Mouse (Mus musculus): ENCODE data around the gene Auts2. TPM values are rescaled to one million over a fixed set of nuclear protein-coding genes. Genes with fewer than 3 reads are reported as not detected.

Gene Auts2
- total RNA-seq, 2 experiments from 2014 or later, result 117 to 146 TPM

GRCm38 (mm10) chr5:132438414-132438813 is 104.7 kb downstream of the Auts2 start:
- intact Hi-C loops (cut with DNase I), result no loop called here

GRCm38 (mm10) chr5:132437994-132438393 is 105.2 kb downstream of the Auts2 start:
- peak in 1 of 2 experiments; percentile 16 for DNase-seq (ENCODE audit: extremely low spot score in 1 of 2, low spot score in 2 of 2)
- Histone ChIP-seq H3K27ac (no peak overlapping the region), H3K4me3 (no peak overlapping the region)
- no peak for TF ChIP-seq CTCF (IDR thresholded peaks at IDR 0.05)
- intact Hi-C loops (cut with DNase I), result no loop called here

More at GRCm38 (mm10) chr5:132438414-132438813, 104.7 kb downstream of the Auts2 start:
- no peak for DNase-seq (ENCODE audit: extremely low spot score in 1 of 2, low spot score in 2 of 2)
- Histone ChIP-seq H3K27ac (no peak overlapping the region), H3K4me3 (no peak overlapping the region)
- TF ChIP-seq CTCF (IDR thresholded peaks at IDR 0.05), result no peak; the same call in none of the 2 replicates

GRCm38 (mm10) chr5:132437478-132437877 is 105.7 kb downstream of the Auts2 start:
- TF ChIP-seq CTCF (IDR thresholded peaks at IDR 0.05), result no peak
- intact Hi-C loops (cut with DNase I), result no loop called here
- Histone ChIP-seq H3K4me3 (no peak overlapping the region), H3K27ac (no peak overlapping the region)
- DNase-seq (ENCODE audit: extremely low spot score in 1 of 2, low spot score in 2 of 2), result no peak

DNA sequence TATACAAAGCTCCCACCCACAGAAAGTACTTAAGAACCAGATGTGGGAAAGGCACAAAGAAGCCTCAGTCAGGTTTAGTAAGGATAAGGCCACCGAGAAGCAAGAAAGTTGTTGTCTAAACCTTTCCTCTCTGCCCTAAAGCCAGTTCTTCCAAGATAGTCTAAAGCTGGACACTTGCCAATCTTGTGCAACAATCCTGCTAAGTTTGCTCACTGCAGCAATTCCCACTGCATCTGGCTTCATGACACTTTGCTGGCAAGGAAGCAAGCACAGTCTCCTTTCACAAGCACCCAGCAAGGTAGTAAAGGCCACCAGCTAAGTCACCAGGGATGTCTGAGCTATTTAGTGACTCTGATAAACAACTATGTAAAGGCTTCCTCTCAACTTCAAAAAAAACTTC is 106.2 kb downstream of the Auts2 start:
- Histone ChIP-seq H3K27ac (no peak overlapping the region), H3K4me3 (no peak overlapping the region)
- no peak for TF ChIP-seq CTCF (IDR thresholded peaks at IDR 0.05)
- no peak for DNase-seq (ENCODE audit: extremely low spot score in 1 of 2, low spot score in 2 of 2)
- intact Hi-C loops (cut with DNase I), result no loop called here

- intact Hi-C loops (cut with DNase I), result no loop called here
- no peak for TF ChIP-seq CTCF (IDR thresholded peaks at IDR 0.05)
- Histone ChIP-seq H3K27ac (no peak overlapping the region), H3K4me3 (no peak overlapping the region)
- no peak for DNase-seq (ENCODE audit: extremely low spot score in 1 of 2, low spot score in 2 of 2)
These were observed 106.7 kb downstream of the Auts2 start for GRCm38 (mm10) chr5:132436473-132436872.

DNA sequence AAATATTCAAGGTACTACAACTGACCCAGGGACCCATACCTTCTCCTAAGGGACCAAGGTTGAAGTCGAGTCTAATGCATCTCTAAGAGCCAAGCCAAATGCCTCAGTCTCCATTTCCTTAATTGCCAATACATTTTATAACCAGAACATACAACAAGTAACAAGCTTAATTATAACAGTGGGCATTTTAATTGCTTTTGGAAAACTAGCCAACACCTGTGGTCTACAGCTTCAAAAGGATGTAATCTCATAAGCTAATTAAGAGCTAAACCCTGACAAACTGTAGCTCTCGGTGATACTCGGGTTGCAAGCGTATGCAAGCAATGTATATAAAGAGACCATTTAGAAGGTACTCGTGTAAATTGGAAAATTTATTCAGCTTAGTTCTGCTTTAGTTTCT is 107.7 kb downstream of the Auts2 start:
- intact Hi-C loops (cut with DNase I), result no loop called here

DNA sequence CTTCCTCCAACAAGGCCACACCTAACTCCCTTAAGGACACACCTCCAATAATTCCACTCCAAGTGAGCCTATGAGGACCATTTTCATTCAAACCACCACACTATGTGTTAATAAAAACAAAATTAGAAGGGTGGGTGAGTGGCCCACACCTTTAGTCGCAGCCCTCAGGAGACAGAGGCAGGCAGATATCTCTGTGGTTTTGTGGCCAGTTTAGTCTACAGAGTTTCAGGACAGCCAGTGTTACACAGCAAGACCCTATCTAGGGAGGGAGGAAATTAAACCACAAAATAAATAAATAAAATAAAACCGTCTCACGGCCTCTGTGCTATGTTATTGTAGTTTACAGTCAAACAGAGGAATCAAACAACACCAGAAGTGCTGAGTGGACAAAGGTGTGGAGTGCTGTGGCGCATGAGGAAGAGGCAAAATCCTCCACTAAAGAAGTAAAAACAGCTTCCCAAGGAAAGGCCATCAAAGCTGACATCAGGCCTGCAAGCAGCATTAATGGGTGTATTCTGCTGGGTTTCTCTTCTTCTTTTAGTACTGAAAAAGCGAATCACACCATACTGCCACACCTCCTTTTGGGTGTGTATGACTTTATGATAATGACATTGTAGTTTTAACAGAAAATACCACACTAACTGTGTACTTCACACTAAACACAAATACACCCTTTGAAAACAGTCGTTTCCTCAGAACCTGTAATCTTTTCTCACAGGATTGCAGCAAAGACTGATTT is 109.6 kb downstream of the Auts2 start:
- no peak for TF ChIP-seq CTCF (IDR thresholded peaks at IDR 0.05)
- Histone ChIP-seq H3K4me3 (no peak overlapping the region), H3K27ac (no peak overlapping the region)
- intact Hi-C loops (cut with DNase I), result no loop called here
- DNase-seq (ENCODE audit: extremely low spot score in 1 of 2, low spot score in 2 of 2), result no peak

More for the DNA sequence above, 107.7 kb downstream of the Auts2 start:
- no peak overlapping the region for H3K4me3 ChIP-seq
- DNase-seq (ENCODE audit: extremely low spot score in 1 of 2, low spot score in 2 of 2), result no peak
- no peak overlapping the region for H3K27ac ChIP-seq
- TF ChIP-seq CTCF (IDR thresholded peaks at IDR 0.05), result no peak

DNA sequence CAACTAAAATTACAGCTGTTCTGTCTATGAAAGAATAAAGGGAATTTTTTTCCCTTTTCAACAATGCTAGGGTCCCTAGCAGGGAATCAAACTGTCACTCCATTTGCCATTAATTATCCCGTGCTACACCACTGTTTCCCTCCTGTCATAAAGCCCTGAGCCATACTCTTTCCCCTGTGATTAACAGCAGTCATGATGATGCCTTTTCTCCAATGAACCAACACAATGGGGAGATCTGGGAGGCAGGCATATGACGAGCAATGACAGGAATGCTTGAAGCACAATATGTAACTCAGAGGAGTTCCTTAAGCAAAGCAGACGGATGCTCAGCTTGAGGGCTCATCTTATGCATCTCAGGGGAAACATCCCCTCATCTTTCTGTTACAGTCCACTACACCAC is 113.8 kb downstream of the Auts2 start:
- intact Hi-C loops (cut with DNase I), result no loop called here
- no peak for DNase-seq (ENCODE audit: extremely low spot score in 1 of 2, low spot score in 2 of 2)
- TF ChIP-seq CTCF (IDR thresholded peaks at IDR 0.05), result no peak
- H3K27ac ChIP-seq, result no peak overlapping the region
- no peak overlapping the region for H3K4me3 ChIP-seq

- intact Hi-C loops (cut with DNase I), result no loop called here
- no peak for TF ChIP-seq CTCF (IDR thresholded peaks at IDR 0.05)
- Histone ChIP-seq H3K27ac (no peak overlapping the region), H3K4me3 (no peak overlapping the region)
- DNase-seq (ENCODE audit: extremely low spot score in 1 of 2, low spot score in 2 of 2), result no peak
These were observed 116.8 kb downstream of the Auts2 start for GRCm38 (mm10) chr5:132426342-132426741.

DNA sequence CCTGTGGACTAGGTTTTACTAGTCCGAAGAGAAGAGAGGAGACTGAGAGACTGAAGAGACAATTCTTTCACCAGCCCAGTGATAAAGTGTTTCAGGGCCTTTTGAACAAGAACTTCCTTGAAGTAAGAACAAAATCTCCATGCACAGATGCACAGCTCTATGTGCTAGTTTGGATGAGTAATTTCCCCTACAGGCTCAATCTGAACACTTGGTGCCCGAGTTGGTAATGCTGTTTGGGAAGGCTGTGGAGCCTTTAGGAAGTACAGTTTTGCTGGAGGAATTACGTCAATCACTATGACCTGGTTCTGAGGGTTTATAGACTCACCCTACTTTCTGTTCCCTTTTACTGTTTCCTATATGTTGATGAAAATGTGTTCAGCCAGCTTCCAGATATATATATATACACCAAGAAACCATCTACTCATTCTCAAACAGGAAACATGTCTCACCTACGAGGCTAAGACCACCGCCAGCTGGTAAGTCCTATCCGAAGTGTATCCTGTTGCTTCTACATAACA is 117.3 kb downstream of the Auts2 start:
- DNase-seq (ENCODE audit: extremely low spot score in 1 of 2, low spot score in 2 of 2), result no peak
- Histone ChIP-seq H3K4me3 (no peak overlapping the region), H3K27ac (no peak overlapping the region)
- intact Hi-C loops (cut with DNase I), result no loop called here
- TF ChIP-seq CTCF (IDR thresholded peaks at IDR 0.05), result no peak; the same call in none of the 2 replicates

DNA sequence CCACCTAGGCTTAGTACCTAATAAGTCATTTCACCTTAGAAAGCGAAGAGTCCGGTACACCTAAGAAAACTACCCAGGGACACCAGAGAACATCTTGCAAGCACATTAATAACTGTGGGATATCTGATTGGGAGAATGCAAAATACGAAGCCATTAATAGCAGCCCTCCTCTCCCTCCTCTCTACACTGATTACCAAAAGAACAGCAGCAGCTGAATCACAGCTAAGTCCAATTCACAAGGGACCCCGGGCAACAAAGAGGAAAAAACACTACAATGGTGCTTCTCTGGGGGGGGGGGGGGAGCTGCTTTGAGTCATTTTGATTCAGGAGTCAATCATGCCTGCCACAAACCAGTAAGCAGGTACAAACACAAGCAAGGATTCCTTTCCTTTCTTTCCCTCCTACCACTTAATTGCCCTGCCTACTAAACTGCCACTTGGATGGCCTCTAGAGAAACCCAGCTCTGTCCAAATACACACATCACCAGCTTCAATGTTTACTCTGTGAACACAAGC is 132.7 kb downstream of the Auts2 start:
- no peak overlapping the region for H3K27ac ChIP-seq
- no peak overlapping the region for H3K4me3 ChIP-seq
- DNase-seq (ENCODE audit: extremely low spot score in 1 of 2, low spot score in 2 of 2), result no peak
- no peak for TF ChIP-seq CTCF (IDR thresholded peaks at IDR 0.05)
- intact Hi-C loops (cut with DNase I), result no loop called here

- Histone ChIP-seq H3K27ac (no peak overlapping the region), H3K4me3 (no peak overlapping the region)
- TF ChIP-seq CTCF (IDR thresholded peaks at IDR 0.05), result no peak
- intact Hi-C loops (cut with DNase I), result no loop called here
- no peak for DNase-seq (ENCODE audit: extremely low spot score in 1 of 2, low spot score in 2 of 2)
These were observed 134.1 kb downstream of the Auts2 start for GRCm38 (mm10) chr5:132408892-132409575.

All from left cerebral cortex, adult 2 months (tissue).